Mouse (Mus musculus): ENCODE measurements around the gene Trim59. TPM values are rescaled to one million over a fixed set of nuclear protein-coding genes. Genes with fewer than 3 reads are reported as not detected.
A peak's percentile ranks its signal among the peaks of the same experiment; 100 is the strongest.

The Trim59 gene
- polyA plus RNA-seq, 1 experiment from 2014 or later, result 60.0 TPM

DNA sequence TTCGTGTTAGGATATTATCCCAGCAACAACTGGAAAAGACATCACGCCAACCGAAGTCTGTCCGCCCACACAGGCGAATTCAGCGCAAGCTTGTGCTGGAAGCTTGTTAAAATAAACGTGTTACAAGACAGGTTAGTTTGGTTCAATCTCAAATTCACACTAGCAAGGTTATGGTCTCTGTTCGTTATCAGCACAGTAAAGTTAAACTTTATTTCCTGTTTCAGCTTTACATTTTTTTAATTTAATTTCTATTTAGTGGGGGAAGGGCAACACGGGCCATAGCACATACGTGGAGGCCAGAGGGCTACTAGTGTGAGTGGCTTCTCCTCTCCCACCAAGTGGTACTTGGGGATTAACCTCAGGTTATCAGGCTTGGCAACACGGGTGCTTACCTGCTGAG lies 7.3 kb upstream of the Trim59 start:
- no peak for TF ChIP-seq CTCF (IDR thresholded peaks at IDR 0.05; ENCODE audit: low read depth)
- no peaks in the 10 kb centered on the region for H3K4me1 ChIP-seq (replicated peaks; ENCODE audit: insufficient read depth, low read length)
- no peaks in the 10 kb centered on the region for H3K9me3 ChIP-seq (replicated peaks; ENCODE audit: low read length)
- 85% methylated on average over 11 of the region's 11 CpGs for WGBS
- H3K4me3 ChIP-seq (replicated peaks; ENCODE audit: low read depth, low read length), result no peak overlapping the region
- ATAC-seq (replicated peaks; ENCODE audit: low FRiP score, low read depth) (no peak), DNase-seq (ENCODE audit: low spot score) (no peak)
- H3K4me2 ChIP-seq (ENCODE audit: low read length), result no peak overlapping the region
- H3K27ac ChIP-seq, result no peak overlapping the region
- no peaks in the 10 kb centered on the region for H3K36me3 ChIP-seq (ENCODE audit: insufficient read depth, low read length)
- H3K27me3 ChIP-seq (ENCODE audit: insufficient read depth, low read length), result no peaks in the 10 kb centered on the region
- no peak overlapping the region for H3K9ac ChIP-seq (ENCODE audit: low read depth, low read length)

GRCm38 (mm10) chr3:69049011-69049410 lies 4.5 kb upstream of the Trim59 start:
- Histone ChIP-seq H3K9me3 (replicated peaks; ENCODE audit: low read length) (no peaks in the 10 kb centered on the region), H3K4me1 (replicated peaks; ENCODE audit: insufficient read depth, low read length) (no peaks in the 10 kb centered on the region), H3K27me3 (ENCODE audit: insufficient read depth, low read length) (no peaks in the 10 kb centered on the region), H3K27ac (no peak overlapping the region), H3K36me3 (ENCODE audit: insufficient read depth, low read length) (no peaks in the 10 kb centered on the region), H3K9ac (ENCODE audit: low read depth, low read length) (no peak overlapping the region), H3K4me2 (ENCODE audit: low read length) (no peak overlapping the region), H3K4me3 (replicated peaks; ENCODE audit: low read depth, low read length) (no peak overlapping the region)
- 85% methylated on average over 6 of the region's 6 CpGs for WGBS
- DNase-seq (ENCODE audit: low spot score) (no peak), ATAC-seq (replicated peaks; ENCODE audit: low FRiP score, low read depth) (no peak)
- TF ChIP-seq CTCF (IDR thresholded peaks at IDR 0.05; ENCODE audit: low read depth), result no peak

- DNase-seq (ENCODE audit: low spot score), result no peak
- H3K27ac ChIP-seq, result no peak overlapping the region
- WGBS, result 84% methylated on average over 4 of the region's 4 CpGs
These were observed 3.1 kb upstream of the Trim59 start for GRCm38 (mm10) chr3:69047684-69048083.

DNA sequence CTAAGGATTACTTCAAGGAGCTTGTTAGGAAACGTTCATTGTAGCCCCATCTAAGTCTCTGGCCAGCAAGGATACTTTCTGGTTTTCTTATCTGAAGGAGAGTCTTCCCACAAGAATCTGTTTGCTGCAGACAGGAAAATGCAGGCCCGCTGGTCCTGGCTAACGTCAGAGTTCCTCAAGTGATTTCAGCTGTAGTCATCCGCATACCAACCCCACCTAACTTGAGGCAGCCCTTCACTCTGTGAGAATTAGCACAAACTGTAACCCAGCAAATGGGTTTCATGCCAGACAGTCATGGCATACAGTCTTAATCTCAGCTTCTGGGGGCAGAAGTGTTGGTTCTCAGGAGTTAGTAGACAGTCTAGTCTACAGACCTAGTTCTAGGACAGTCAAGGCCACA lies 2.0 kb upstream of the Trim59 start:
- Histone ChIP-seq H3K27ac (no peak overlapping the region), H3K27me3 (ENCODE audit: insufficient read depth, low read length) (no peaks in the 10 kb centered on the region), H3K4me1 (replicated peaks; ENCODE audit: insufficient read depth, low read length) (no peaks in the 10 kb centered on the region), H3K36me3 (ENCODE audit: insufficient read depth, low read length) (no peaks in the 10 kb centered on the region), H3K9ac (ENCODE audit: low read depth, low read length) (no peak overlapping the region), H3K4me3 (replicated peaks; ENCODE audit: low read depth, low read length) (no peak overlapping the region), H3K9me3 (replicated peaks; ENCODE audit: low read length) (no peaks in the 10 kb centered on the region), H3K4me2 (ENCODE audit: low read length) (no peak overlapping the region)
- 66% methylated on average over 4 of the region's 4 CpGs for WGBS
- DNase-seq (ENCODE audit: low spot score) (no peak), ATAC-seq (replicated peaks; ENCODE audit: low FRiP score, low read depth) (no peak)
- TF ChIP-seq CTCF (IDR thresholded peaks at IDR 0.05; ENCODE audit: low read depth), result no peak

More at GRCm38 (mm10) chr3:69047684-69048083, 3.1 kb upstream of the Trim59 start:
- Histone ChIP-seq H3K9me3 (replicated peaks; ENCODE audit: low read length) (no peaks in the 10 kb centered on the region), H3K9ac (ENCODE audit: low read depth, low read length) (no peak overlapping the region), H3K36me3 (ENCODE audit: insufficient read depth, low read length) (no peaks in the 10 kb centered on the region), H3K4me1 (replicated peaks; ENCODE audit: insufficient read depth, low read length) (no peaks in the 10 kb centered on the region), H3K4me2 (ENCODE audit: low read length) (no peak overlapping the region), H3K4me3 (replicated peaks; ENCODE audit: low read depth, low read length) (no peak overlapping the region), H3K27me3 (ENCODE audit: insufficient read depth, low read length) (no peaks in the 10 kb centered on the region)
- no peak for TF ChIP-seq CTCF (IDR thresholded peaks at IDR 0.05; ENCODE audit: low read depth)
- ATAC-seq (replicated peaks; ENCODE audit: low FRiP score, low read depth), result no peak

GRCm38 (mm10) chr3:69045750-69046149 lies 1.2 kb upstream of the Trim59 start:
- H3K4me1 ChIP-seq (replicated peaks; ENCODE audit: insufficient read depth, low read length), result no peaks in the 10 kb centered on the region
- no peaks in the 10 kb centered on the region for H3K27me3 ChIP-seq (ENCODE audit: insufficient read depth, low read length)
- H3K9ac ChIP-seq (ENCODE audit: low read depth, low read length), result 0 out of 2 replicates have a peak overlapping the region, but pooled peaks have one; percentile 91
- TF ChIP-seq CTCF (IDR thresholded peaks at IDR 0.05; ENCODE audit: low read depth), result no peak
- no peak overlapping the region for H3K27ac ChIP-seq
- peak overlapping the region; percentile 93 for H3K4me2 ChIP-seq (ENCODE audit: low read length)
- WGBS, result 18% methylated on average over 13 of the region's 13 CpGs
- H3K36me3 ChIP-seq (ENCODE audit: insufficient read depth, low read length), result no peaks in the 10 kb centered on the region
- DNase-seq (ENCODE audit: low spot score) (no peak), ATAC-seq (replicated peaks; ENCODE audit: low FRiP score, low read depth) (no peak)
- no peaks in the 10 kb centered on the region for H3K9me3 ChIP-seq (replicated peaks; ENCODE audit: low read length)
- H3K4me3 ChIP-seq (replicated peaks; ENCODE audit: low read depth, low read length), result peak overlapping the region; percentile 95

DNA sequence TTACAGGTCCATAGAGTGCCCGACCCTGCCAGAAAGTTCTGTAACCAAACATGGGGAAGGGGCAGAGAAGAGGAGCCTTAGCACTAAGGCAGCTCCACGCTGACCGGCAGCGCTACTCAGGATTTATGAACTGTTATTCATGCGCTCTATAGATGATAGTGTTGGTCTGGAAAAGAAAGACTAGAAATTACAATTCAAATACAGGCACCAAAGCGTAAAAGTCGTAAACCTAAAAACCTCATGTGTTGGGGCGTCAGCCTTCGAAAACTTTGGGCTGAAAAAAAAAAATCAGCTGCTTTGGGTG lies 797 bp upstream of the Trim59 start:
- DNase-seq (ENCODE audit: low spot score), result peak; percentile 68
- no peaks in the 10 kb centered on the region for H3K36me3 ChIP-seq (ENCODE audit: insufficient read depth, low read length)
- H3K9ac ChIP-seq (ENCODE audit: low read depth, low read length), result peak overlapping the region; percentile 91
- no peak for TF ChIP-seq CTCF (IDR thresholded peaks at IDR 0.05; ENCODE audit: low read depth)
- H3K4me1 ChIP-seq (replicated peaks; ENCODE audit: insufficient read depth, low read length), result no peaks in the 10 kb centered on the region
- H3K27me3 ChIP-seq (ENCODE audit: insufficient read depth, low read length), result no peaks in the 10 kb centered on the region
- H3K4me3 ChIP-seq (replicated peaks; ENCODE audit: low read depth, low read length), result peak overlapping the region; percentile 95
- peak overlapping the region; percentile 93 for H3K27ac ChIP-seq
- H3K9me3 ChIP-seq (replicated peaks; ENCODE audit: low read length), result no peaks in the 10 kb centered on the region
- peak overlapping the region; percentile 93 for H3K4me2 ChIP-seq (ENCODE audit: low read length)
- 2% methylated on average over 9 of the region's 9 CpGs for WGBS
- ATAC-seq (replicated peaks; ENCODE audit: low FRiP score, low read depth), result 0 out of 2 replicates have a peak, but pooled peaks have one; percentile 9

DNA sequence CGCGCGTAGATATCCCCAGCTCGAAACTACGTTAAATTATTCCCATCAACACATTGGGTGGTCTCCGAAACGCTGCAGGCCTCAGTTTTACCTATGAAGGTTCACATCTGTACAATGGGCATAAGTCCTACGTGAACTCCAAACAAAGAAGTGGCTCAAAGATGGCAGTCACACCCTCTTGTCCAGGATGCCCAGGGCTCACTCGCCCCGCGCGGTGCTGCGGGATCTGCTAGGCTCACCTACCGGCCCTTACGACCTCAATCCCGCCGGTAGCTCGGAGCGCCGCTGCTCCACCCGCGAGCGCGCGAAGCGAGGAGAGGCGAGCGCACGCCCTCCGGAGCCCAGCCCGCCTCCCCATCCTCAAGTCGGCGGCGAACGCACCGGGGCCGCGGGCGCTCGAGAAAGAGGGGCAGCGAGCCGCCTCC lies 376 bp downstream of the Trim59 start:
- peak overlapping the region; percentile 93 for H3K4me2 ChIP-seq (ENCODE audit: low read length)
- no peaks in the 10 kb centered on the region for H3K9me3 ChIP-seq (replicated peaks; ENCODE audit: low read length)
- DNase-seq (ENCODE audit: low spot score) (peak; percentile 51), ATAC-seq (replicated peaks; ENCODE audit: low FRiP score, low read depth) (peak; percentile 48)
- no peak for TF ChIP-seq CTCF (IDR thresholded peaks at IDR 0.05; ENCODE audit: low read depth)
- H3K36me3 ChIP-seq (ENCODE audit: insufficient read depth, low read length), result no peaks in the 10 kb centered on the region
- H3K4me3 ChIP-seq (replicated peaks; ENCODE audit: low read depth, low read length), result peak overlapping the region; percentile 95
- H3K9ac ChIP-seq (ENCODE audit: low read depth, low read length), result peak overlapping the region; percentile 91
- no peaks in the 10 kb centered on the region for H3K27me3 ChIP-seq (ENCODE audit: insufficient read depth, low read length)
- under 1% methylated on average over 42 of the region's 42 CpGs for WGBS
- peak overlapping the region; percentile 93 for H3K27ac ChIP-seq
- no peaks in the 10 kb centered on the region for H3K4me1 ChIP-seq (replicated peaks; ENCODE audit: insufficient read depth, low read length)
